Mouse (Mus musculus) cerebellum, postnatal 4 days (tissue): ENCODE measurements around the gene Bzw2.
A peak's percentile ranks its signal among the peaks of the same experiment; 100 is the strongest.
"Not testable (repeated sequence)": the region's sequence is repeated elsewhere in the genome, so short reads cannot be mapped to it uniquely, and the experiment has no call there.

Experiments used
- DNase-seq, 2 experiments: peaks; one replicate each; pipeline ENCODE4 v3.0.0; 2022; ENCODE audit warnings: low spot score in 2 of 2, mixed read lengths in 1 of 2

Gene Bzw2

GRCm38 (mm10) chr12:36157638-36158308 lies at the start of gene Bzw2:
TSS of gene Bzw2 (minus strand) at chr12:36158080.
- DNase-seq = peak; percentile 33 to 45

GRCm38 (mm10) chr12:36207072-36207799 lies 49.4 kb upstream of the Bzw2 start:
- peak; percentile 31 to 54 for DNase-seq

- not testable (repeated sequence) for DNase-seq
Measured at GRCm38 (mm10) chr12:36205579-36206119, 47.8 kb upstream of the Bzw2 start.

GRCm38 (mm10) chr12:36194976-36195375 lies 37.1 kb upstream of the Bzw2 start:
- no peak for DNase-seq

GRCm38 (mm10) chr12:36190343-36190742 lies 32.5 kb upstream of the Bzw2 start:
- DNase-seq = no peak

- no peak for DNase-seq
Measured at GRCm38 (mm10) chr12:36189610-36190009, 31.7 kb upstream of the Bzw2 start.

GRCm38 (mm10) chr12:36187081-36187480 lies 29.2 kb upstream of the Bzw2 start:
- no peak for DNase-seq

- no peak for DNase-seq
Measured at GRCm38 (mm10) chr12:36182570-36182969, 24.7 kb upstream of the Bzw2 start.

GRCm38 (mm10) chr12:36177227-36177626 lies 19.3 kb upstream of the Bzw2 start:
- DNase-seq = no peak

GRCm38 (mm10) chr12:36165299-36165698 lies 7.4 kb upstream of the Bzw2 start:
- DNase-seq = no peak

GRCm38 (mm10) chr12:36164126-36164791 lies 6.4 kb upstream of the Bzw2 start:
- no peak for DNase-seq

GRCm38 (mm10) chr12:36157304-36157637 lies 609 bp downstream of the Bzw2 start:
- no peak for DNase-seq

- peak; percentile 83 to 91 for DNase-seq
Measured at GRCm38 (mm10) chr12:36156637-36157303, 1.1 kb downstream of the Bzw2 start, which contains the start of gene Ankmy2. TSS of gene Ankmy2 (plus strand) at chr12:36157114.

GRCm38 (mm10) chr12:36156101-36156636 lies 1.7 kb downstream of the Bzw2 start:
- DNase-seq = no peak

GRCm38 (mm10) chr12:36155141-36155641 lies 2.7 kb downstream of the Bzw2 start:
- peak in 1 of 2 experiments; percentile 15 for DNase-seq

GRCm38 (mm10) chr12:36150737-36151136 lies 7.1 kb downstream of the Bzw2 start:
- no peak for DNase-seq

GRCm38 (mm10) chr12:36150265-36150664 lies 7.6 kb downstream of the Bzw2 start:
- DNase-seq = no peak

GRCm38 (mm10) chr12:36146230-36147011 lies 11.5 kb downstream of the Bzw2 start:
- DNase-seq = no peak

- DNase-seq = no peak
Measured at GRCm38 (mm10) chr12:36140401-36140800, 17.5 kb downstream of the Bzw2 start.

- no peak for DNase-seq
Measured at GRCm38 (mm10) chr12:36137192-36137591, 20.7 kb downstream of the Bzw2 start.

- no peak for DNase-seq
Measured at GRCm38 (mm10) chr12:36136285-36136684, 21.6 kb downstream of the Bzw2 start.
